Mouse (Mus musculus) neural tube, embryonic 12.5 days (tissue): ENCODE data around the gene Slc4a2. TPM values are rescaled to one million over a fixed set of nuclear protein-coding genes. Genes with fewer than 3 reads are reported as not detected.
"Not testable (repeated sequence)": the region's sequence is repeated elsewhere in the genome, so short reads cannot be mapped to it uniquely, and the experiment has no call there.

ENCODE experiments used
- ATAC-seq: fragments of 200-750 bp; cut with Nextera tagmentation; 2 replicates; pipeline ENCODE4 v1.8.0; 2017; ENCODE audit warnings: low read depth, mild to moderate bottlenecking, moderate TSS enrichment, moderate library complexity; ENCODE audit not compliant: low FRiP score
- H3K27ac ChIP-seq: fragments of 300-500 bp; sonication (generic); 2 replicates; pipeline ENCODE4 v1.5.1; 2016
- H3K27me3 ChIP-seq: fragments of 300-500 bp; sonication (generic); replicated peaks from 2 replicates; pipeline ENCODE4 v1.6.1; 2016; ENCODE audit warnings: mild to moderate bottlenecking
- H3K36me3 ChIP-seq: fragments of 300-500 bp; sonication (generic); 2 replicates; pipeline ENCODE4 v1.6.1; 2016; ENCODE audit warnings: mild to moderate bottlenecking
- H3K4me1 ChIP-seq: fragments of 300-500 bp; sonication (generic); 2 replicates; pipeline ENCODE4 v1.6.1; 2016
- H3K4me2 ChIP-seq: fragments of 300-500 bp; sonication (generic); replicated peaks from 2 replicates; pipeline ENCODE4 v1.6.1; 2016; ENCODE audit warnings: mild to moderate bottlenecking
- H3K4me3 ChIP-seq: fragments of 300-500 bp; sonication (generic); 2 replicates; pipeline ENCODE4 v1.5.1; 2016
- H3K9ac ChIP-seq: fragments of 300-500 bp; sonication (generic); 2 replicates; pipeline ENCODE4 v1.6.1; 2016; ENCODE audit warnings: mild to moderate bottlenecking
- H3K9me3 ChIP-seq: fragments of 300-500 bp; sonication (generic); 2 replicates; pipeline ENCODE4 v1.6.1; 2016; ENCODE audit warnings: mild to moderate bottlenecking
- WGBS: fragments of 180-500 bp; shearing (Covaris S2); methylation state at CpG from one replicate; pipeline ENCODE4 v1.1.7; 2016; 5-methylcytosine and 5-hydroxymethylcytosine counted together
- polyA plus RNA-seq: library from polyadenylated mRNA; unstranded; fragments of >200 nt; fragmentation: Nextera tagmentation; extraction: Ambion mirVana; gene quantifications from 2 replicates; pipeline ENCODE4 v1.2.1, GENCODE M21; 2016

Slc4a2 gene
- polyA plus RNA-seq, 1 experiment from 2014 or later: 24.3 TPM

DNA sequence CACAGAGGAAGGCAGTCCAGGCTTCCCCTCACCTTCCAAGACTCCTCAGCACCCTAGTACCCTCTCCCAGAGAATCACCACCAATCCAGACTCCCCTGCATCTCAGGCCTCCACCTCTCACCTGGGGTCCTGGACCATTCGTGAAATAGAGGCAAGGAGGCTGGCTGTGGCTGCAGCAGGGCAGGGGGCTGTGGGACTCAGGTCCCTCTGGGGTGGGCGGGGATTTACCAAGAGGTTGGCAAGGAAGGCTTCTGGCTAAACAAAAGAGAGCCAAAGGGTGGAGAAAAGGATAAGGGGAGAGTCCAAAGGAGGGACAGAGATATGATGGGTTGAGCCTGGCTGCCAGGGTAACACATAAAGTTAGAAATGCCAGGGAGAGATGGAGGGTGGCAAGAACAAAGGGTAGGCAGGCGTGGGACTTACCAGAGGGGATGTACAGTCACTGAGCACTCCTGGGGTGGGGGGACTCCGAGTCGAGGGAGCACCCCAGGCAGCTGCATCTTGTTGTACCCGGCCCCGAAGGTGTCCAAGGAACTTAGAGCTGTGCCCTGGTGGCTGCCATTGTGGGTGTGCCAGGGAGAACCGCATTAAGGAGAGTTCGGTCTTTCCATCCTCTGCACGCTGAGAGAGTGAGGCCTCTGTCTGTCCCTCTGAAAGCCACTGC, 37.6 kb upstream of the Slc4a2 start:
- Histone ChIP-seq H3K9me3 (no peaks in the 10 kb centered on the region), H3K4me1 (peaks cover 30% of the 10 kb centered on the region), H3K9ac (no peak overlapping the region), H3K27ac (no peak overlapping the region), H3K27me3 (peaks cover 42% of the 10 kb centered on the region), H3K4me3 (no peak overlapping the region), H3K36me3 (no peaks in the 10 kb centered on the region), H3K4me2 (no peak overlapping the region)
- no peak for ATAC-seq
- 84% methylated on average over 10 of the region's 10 CpGs for WGBS

GRCm38 (mm10) chr5:24387264-24388241, 36.1 kb upstream of the Slc4a2 start:
- 0 out of 2 replicates have a peak overlapping the region, but pooled peaks have one; percentile 12 for H3K27ac ChIP-seq
- WGBS: under 1% methylated on average over 73 of the region's 73 CpGs

GRCm38 (mm10) chr5:24388246-24388915, 35.3 kb upstream of the Slc4a2 start:
- 25% methylated on average over 26 of the region's 26 CpGs for WGBS
- peaks cover 23% of the 10 kb centered on the region for H3K4me1 ChIP-seq
- peak overlapping the region; percentile 95 for H3K4me2 ChIP-seq
- H3K27ac ChIP-seq: 0 out of 2 replicates have a peak overlapping the region, but pooled peaks have one; percentile 12
- H3K27me3 ChIP-seq: peaks cover 39% of the 10 kb centered on the region
- H3K36me3 ChIP-seq: no peaks in the 10 kb centered on the region
- H3K4me3 ChIP-seq: peak overlapping the region; percentile 40
- ATAC-seq: no peak
- peak overlapping the region; percentile 54 for H3K9ac ChIP-seq
- H3K9me3 ChIP-seq: no peaks in the 10 kb centered on the region

More at GRCm38 (mm10) chr5:24387264-24388241, 36.1 kb upstream of the Slc4a2 start:
- peak; percentile 52 for ATAC-seq
- Histone ChIP-seq H3K4me3 (peak overlapping the region; percentile 40), H3K4me2 (peak overlapping the region; percentile 95), H3K4me1 (peaks cover 30% of the 10 kb centered on the region), H3K9ac (peak overlapping the region; percentile 54), H3K27me3 (peaks cover 39% of the 10 kb centered on the region), H3K9me3 (no peaks in the 10 kb centered on the region), H3K36me3 (no peaks in the 10 kb centered on the region)

DNA sequence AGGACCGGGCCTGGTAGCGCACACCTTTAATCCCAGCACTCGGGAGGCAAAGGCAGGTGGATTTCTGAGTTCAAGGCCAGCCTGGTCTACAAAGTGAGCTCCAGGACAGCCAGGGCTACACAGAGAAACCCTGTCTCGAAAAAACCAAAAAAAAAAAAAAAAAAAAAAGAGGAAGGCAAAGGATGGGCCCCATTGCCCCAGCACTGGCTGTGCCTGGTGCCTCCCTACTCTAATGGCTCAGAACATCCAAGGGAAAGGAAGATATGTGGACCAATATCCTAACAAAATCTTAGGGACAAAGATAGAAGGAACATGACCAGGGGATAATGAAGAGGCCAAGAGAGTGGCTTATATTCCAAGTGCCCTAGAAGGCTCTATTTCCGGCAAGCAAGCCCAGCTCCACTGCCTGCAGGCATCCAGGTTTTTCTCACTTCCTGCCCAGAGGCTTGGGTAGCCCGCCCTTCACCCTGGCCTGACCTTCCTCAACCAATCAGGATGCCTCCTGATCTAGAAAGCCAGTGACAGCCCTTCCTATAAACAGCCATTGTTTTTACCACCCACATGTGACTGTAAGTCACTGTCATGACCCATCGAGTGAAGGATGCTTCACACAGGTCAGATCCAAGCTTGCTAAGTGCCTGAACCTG, 34.5 kb upstream of the Slc4a2 start:
- Histone ChIP-seq H3K4me3 (no peak overlapping the region), H3K9ac (no peak overlapping the region), H3K4me2 (0 out of 2 replicates have a peak overlapping the region, but pooled peaks have one; percentile 95), H3K27me3 (peaks cover 39% of the 10 kb centered on the region), H3K27ac (no peak overlapping the region), H3K9me3 (no peaks in the 10 kb centered on the region), H3K36me3 (no peaks in the 10 kb centered on the region), H3K4me1 (peaks cover 20% of the 10 kb centered on the region)
- 52% methylated on average over 7 of the region's 7 CpGs for WGBS
- no peak for ATAC-seq

DNA sequence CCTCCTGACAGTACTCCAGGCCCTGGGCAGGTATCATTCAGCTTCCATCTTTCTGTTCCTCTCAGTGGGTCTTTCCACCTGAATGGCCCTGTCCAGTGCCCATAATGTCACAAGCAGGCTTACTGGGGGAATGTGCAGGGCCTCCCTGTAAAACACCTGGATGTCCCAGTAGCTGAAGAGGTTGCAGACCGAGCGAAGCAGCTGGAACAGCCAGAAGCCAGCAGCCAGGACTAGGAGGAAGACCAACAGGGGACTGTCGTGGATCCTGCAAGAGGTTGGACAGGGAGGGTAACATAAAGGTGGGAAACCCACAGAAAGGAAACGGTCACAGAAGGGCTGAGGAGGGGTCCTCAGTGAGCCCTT, 34.0 kb upstream of the Slc4a2 start:
- H3K9ac ChIP-seq: no peak overlapping the region
- no peaks in the 10 kb centered on the region for H3K9me3 ChIP-seq
- no peak overlapping the region for H3K4me2 ChIP-seq
- ATAC-seq: no peak
- WGBS: 85% methylated on average over 4 of the region's 4 CpGs
- no peak overlapping the region for H3K27ac ChIP-seq
- H3K36me3 ChIP-seq: no peaks in the 10 kb centered on the region
- peaks cover 39% of the 10 kb centered on the region for H3K27me3 ChIP-seq
- no peak overlapping the region for H3K4me3 ChIP-seq
- H3K4me1 ChIP-seq: peaks cover 20% of the 10 kb centered on the region

DNA sequence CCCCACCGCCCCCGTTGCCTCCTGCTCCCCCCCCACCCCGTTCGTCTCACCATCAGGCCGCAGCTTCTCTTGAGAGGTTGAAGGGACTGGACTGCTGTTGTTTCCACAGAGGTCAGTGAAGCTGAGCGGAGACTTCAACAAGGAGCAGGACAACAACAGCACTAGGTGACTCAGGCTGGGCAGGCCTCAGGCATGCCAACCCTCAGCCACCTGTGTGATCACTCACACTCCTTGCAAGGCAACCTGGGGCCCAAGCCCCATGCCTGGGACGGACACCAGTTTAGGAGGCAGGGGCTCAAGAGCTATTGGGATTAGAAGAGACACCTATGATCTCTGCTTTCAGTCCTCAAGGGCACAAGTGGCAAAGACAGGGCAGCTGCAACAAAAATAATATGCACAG, 31.8 kb upstream of the Slc4a2 start, which contains the start of gene Atg9b:
Atg9b (minus strand) TSS at position 280 of the 400 bp plus-strand sequence.
- H3K9me3 ChIP-seq: no peaks in the 10 kb centered on the region
- no peak within 1 kb of the TSS for H3K4me2 ChIP-seq
- 82% methylated on average over 7 of the region's 7 CpGs for WGBS
- H3K27me3 ChIP-seq: peaks cover 19% of the 10 kb centered on the region
- H3K36me3 ChIP-seq: no peaks in the 10 kb centered on the region
- H3K4me1 ChIP-seq: peaks cover 19% of the 10 kb centered on the region
- H3K9ac ChIP-seq: no peak within 1 kb of the TSS
- H3K27ac ChIP-seq: no peak within 1 kb of the TSS
- no peak within 1 kb of the TSS for H3K4me3 ChIP-seq
- no peak for ATAC-seq

- Histone ChIP-seq H3K4me3 (no peak overlapping the region), H3K4me1 (peaks cover 10% of the 10 kb centered on the region), H3K36me3 (no peaks in the 10 kb centered on the region), H3K4me2 (no peak overlapping the region), H3K9me3 (no peaks in the 10 kb centered on the region), H3K9ac (no peak overlapping the region), H3K27ac (no peak overlapping the region), H3K27me3 (peaks cover 11% of the 10 kb centered on the region)
- ATAC-seq: no peak
- 75% methylated on average over 7 of the region's 7 CpGs for WGBS
These were observed 30.9 kb upstream of the Slc4a2 start for GRCm38 (mm10) chr5:24392724-24393123.

DNA sequence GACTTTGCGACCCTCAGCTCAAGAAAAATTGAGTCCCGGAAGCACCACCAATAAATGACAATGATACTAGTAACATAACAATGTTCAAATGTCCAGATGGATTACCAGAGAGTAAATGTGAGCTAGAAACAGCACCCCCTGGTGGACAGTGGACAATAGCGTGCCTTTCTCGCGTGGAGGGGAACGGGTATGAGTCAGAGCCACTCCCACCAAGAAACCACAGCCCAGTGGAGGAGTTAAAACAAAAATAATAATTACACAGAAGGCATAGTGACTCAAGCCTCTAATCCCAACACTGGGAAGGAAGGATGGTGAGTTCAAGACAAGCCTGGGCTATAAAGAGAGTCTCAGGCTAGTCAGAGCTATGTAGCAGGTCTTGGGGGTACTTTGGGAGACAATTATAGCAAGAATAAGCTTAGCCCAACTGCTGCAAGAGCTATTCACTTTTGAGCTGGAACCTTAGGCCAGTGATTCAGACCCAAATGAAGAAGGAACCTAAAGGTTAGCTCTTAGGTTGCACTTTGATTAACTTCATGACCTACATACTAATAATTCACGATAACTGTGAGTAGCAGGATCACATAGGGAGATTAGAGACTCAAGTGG, 30.1 kb upstream of the Slc4a2 start, which contains the start of gene Abcb8:
Abcb8 (plus strand) TSS at position 272 of the 606 bp plus-strand sequence.
- H3K9ac ChIP-seq: peak within 1 kb of the TSS; percentile 19; the same call in 1 of the 2 replicates
- peak within 1 kb of the TSS; percentile 44 for H3K4me3 ChIP-seq
- peaks cover 2% of the 10 kb centered on the region; the same call in 1 of the 2 replicates for H3K4me1 ChIP-seq
- no peaks in the 10 kb centered on the region for H3K36me3 ChIP-seq
- no peaks in the 10 kb centered on the region for H3K9me3 ChIP-seq
- peaks cover 3% of the 10 kb centered on the region for H3K27me3 ChIP-seq
- 21% methylated on average over 7 of the region's 7 CpGs for WGBS
- ATAC-seq: no peak
- H3K27ac ChIP-seq: no peak within 1 kb of the TSS
- peak within 1 kb of the TSS; percentile 55 for H3K4me2 ChIP-seq

DNA sequence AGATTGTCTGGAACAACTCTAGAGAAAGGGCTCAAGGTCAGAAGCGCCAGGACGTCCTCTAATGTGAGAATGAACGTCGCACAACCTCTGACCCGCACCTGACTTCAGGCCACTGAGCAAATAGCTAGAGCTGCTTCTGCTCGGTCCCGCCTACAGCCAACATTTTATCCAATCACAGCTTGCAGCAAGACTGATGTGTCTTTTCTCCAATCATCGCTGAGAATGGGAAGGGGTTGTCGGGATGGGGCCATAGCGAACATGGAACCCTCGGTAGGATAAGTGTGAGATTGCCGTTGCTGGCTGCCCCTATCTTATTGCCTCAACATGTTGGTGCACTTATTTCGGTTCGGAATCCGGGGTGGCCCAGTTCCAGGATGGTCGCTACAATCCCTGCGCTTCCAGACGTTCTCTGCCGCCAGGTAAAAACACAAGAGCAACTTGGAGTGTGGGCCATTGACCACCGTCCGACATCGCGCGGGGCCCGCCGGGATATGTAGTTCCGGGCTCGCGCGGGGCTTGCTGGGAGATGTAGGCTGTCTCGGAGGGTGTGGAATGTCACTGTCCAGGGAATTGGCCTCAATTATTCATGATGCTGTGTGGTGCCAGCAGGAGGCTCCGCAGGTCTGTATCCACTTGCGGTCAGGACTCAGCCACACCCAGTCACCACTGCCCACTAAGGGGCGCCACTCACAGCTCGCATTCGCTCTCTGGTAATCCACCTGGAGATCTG, 29.3 kb upstream of the Slc4a2 start:
- peak overlapping the region; percentile 44 for H3K4me3 ChIP-seq
- H3K27me3 ChIP-seq: no peaks in the 10 kb centered on the region
- 0 out of 2 replicates have a peak, but pooled peaks cover 2% of the 10 kb centered on the region for H3K4me1 ChIP-seq
- peak; percentile 97 for ATAC-seq
- peak overlapping the region; percentile 19; the same call in 1 of the 2 replicates for H3K9ac ChIP-seq
- 1% methylated on average over 36 of the region's 36 CpGs for whole genome bisulfite sequencing
- no peak overlapping the region for H3K27ac ChIP-seq
- H3K9me3 ChIP-seq: no peaks in the 10 kb centered on the region
- peak overlapping the region; percentile 55 for H3K4me2 ChIP-seq
- H3K36me3 ChIP-seq: no peaks in the 10 kb centered on the region

GRCm38 (mm10) chr5:24396254-24396653, 27.4 kb upstream of the Slc4a2 start:
- H3K4me3 ChIP-seq, H3K9me3 ChIP-seq, H3K4me1 ChIP-seq, H3K4me2 ChIP-seq, ATAC-seq, H3K27me3 ChIP-seq, H3K27ac ChIP-seq, H3K9ac ChIP-seq: not testable (repeated sequence)
- peaks cover 14% of the 10 kb centered on the region for H3K36me3 ChIP-seq
- 89% methylated on average over 6 of the region's 6 CpGs for WGBS
